Mouse (Mus musculus): ENCODE results near the gene Txlnb. TPM values are rescaled to one million over a fixed set of nuclear protein-coding genes. Genes with fewer than 3 reads are reported as not detected.

Txlnb gene
- 0.54 and 0.57 TPM in 2 replicates for polyA plus RNA-seq (2014; fragmentation: Nextera tagmentation; extraction: Ambion mirVana)

DNA sequence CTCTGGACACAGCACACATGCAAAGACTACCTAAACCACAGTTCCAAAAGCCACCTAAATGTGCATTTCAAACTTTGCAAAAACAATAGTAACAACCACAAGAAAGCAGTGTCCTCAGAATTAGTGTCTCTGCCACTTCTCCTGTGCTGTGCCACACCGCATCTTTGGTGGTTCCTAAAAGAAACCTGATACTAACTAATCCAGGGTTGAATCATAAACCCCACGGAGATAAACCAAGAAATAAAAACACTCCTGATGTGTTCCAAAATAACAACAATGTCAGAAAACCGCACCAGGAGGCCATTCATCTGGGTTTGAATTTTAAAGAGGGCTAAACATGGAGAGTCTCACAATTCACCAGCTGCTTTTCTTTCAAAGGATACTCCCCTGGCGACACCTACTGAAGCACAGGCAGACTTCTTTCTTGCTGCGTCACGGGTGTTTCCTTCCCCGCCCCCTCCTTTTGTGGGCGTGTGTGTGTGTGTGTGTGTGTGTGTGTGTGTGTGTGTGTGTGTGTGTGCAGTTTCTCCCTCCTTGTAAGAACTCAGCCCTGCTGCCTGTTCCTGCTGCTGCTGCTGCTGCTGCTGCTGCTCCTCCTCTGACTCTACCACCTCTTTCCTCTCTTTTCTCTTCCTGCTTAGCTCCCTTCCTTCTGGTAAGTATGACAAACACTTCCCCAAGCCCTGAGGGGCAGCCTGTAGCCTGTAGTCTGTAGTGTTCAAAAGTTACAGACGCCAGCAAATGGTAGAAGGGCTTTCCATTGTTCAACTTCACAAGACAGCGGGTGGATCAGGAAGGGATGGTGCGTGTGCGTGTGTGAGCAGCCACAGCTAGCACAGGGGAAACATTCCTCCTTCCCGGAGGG lies at the start of gene Txlnb:
Gene Txlnb (plus strand): TSS at position 460 of the 865 bp plus-strand sequence.
- no peaks in the 10 kb centered on the region for H3K36me3 ChIP-seq (ENCODE audit: control insufficient read depth, insufficient read depth, low read length)
- peak within 1 kb of the TSS; percentile 46; the same call in 1 of the 2 replicates for H3K9ac ChIP-seq (ENCODE audit: low read length)
- H3K27ac ChIP-seq (ENCODE audit: low read depth, low read length), result no peak within 1 kb of the TSS
- peak; percentile 84 for ATAC-seq
- DNase-seq (ENCODE audit: low spot score), result peak; percentile 74
- 5% methylated on average over 13 of the region's 13 CpGs for WGBS
- H3K27me3 ChIP-seq (replicated peaks; ENCODE audit: control insufficient read depth, insufficient read depth, low read length), result no peaks in the 10 kb centered on the region
- peak within 1 kb of the TSS; percentile 50 for H3K4me2 ChIP-seq (ENCODE audit: low read length)
- H3K4me1 ChIP-seq (ENCODE audit: control insufficient read depth, insufficient read depth, low read length), result peaks cover 5% of the 10 kb centered on the region; the same call in 1 of the 2 replicates
- H3K4me3 ChIP-seq (ENCODE audit: low read depth, low read length), result peak within 1 kb of the TSS; percentile 11
- no peaks in the 10 kb centered on the region for H3K9me3 ChIP-seq (replicated peaks; ENCODE audit: control insufficient read depth, low read length)

DNA sequence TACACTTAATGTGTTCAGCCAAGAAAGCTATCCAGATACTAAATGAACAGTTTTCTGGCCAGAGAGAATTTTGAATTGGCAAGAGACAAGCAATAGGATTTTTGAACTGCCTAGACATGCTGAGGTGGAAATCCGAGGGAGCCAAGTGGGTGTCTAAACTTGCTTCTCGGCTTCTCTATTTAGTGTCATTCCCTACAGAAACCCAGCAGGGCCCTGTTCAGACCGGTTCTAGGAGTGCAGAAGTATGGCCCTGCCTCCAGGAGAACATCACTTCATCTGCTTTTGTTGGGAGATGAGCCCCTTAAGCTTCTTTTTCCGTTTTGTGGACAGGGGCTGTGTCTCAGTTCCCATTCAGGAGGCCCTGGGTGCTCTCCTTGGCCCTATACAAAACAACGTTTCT lies 43.5 kb upstream of the Txlnb start:
- ATAC-seq (no peak), DNase-seq (ENCODE audit: low spot score) (no peak)
- Histone ChIP-seq H3K27me3 (replicated peaks; ENCODE audit: control insufficient read depth, insufficient read depth, low read length) (no peaks in the 10 kb centered on the region), H3K9me3 (replicated peaks; ENCODE audit: control insufficient read depth, low read length) (no peaks in the 10 kb centered on the region), H3K4me2 (ENCODE audit: low read length) (no peak overlapping the region), H3K4me3 (ENCODE audit: low read depth, low read length) (no peak overlapping the region), H3K4me1 (ENCODE audit: control insufficient read depth, insufficient read depth, low read length) (no peaks in the 10 kb centered on the region), H3K9ac (ENCODE audit: low read length) (no peak overlapping the region), H3K36me3 (ENCODE audit: control insufficient read depth, insufficient read depth, low read length) (no peaks in the 10 kb centered on the region), H3K27ac (ENCODE audit: low read depth, low read length) (no peak overlapping the region)
- WGBS, result 79% methylated on average over 5 of the region's 5 CpGs

DNA sequence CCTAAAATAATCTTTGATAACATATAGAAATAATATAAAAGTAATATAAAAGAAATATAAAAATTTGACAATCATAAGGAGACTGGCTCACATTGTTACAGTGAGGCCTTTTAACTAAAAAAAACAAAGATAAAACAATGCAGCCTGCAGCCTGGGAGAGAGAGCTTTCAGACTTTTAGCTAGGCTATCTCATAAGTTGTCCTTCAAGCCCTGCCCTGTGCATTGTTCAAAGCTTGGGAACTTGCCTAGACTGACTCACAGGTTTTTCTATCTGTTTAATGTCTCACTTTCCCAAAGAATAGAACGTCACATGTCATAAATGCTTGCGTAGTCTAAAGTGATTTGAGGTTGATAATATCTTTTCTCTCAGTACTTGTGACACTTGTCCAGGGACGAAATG lies 36.3 kb upstream of the Txlnb start:
- H3K9me3 ChIP-seq (replicated peaks; ENCODE audit: control insufficient read depth, low read length), result no peaks in the 10 kb centered on the region
- no peak overlapping the region for H3K9ac ChIP-seq (ENCODE audit: low read length)
- H3K4me3 ChIP-seq (ENCODE audit: low read depth, low read length), result no peak overlapping the region
- H3K4me1 ChIP-seq (ENCODE audit: control insufficient read depth, insufficient read depth, low read length), result no peaks in the 10 kb centered on the region
- H3K27me3 ChIP-seq (replicated peaks; ENCODE audit: control insufficient read depth, insufficient read depth, low read length), result no peaks in the 10 kb centered on the region
- no peak overlapping the region for H3K4me2 ChIP-seq (ENCODE audit: low read length)
- H3K36me3 ChIP-seq (ENCODE audit: control insufficient read depth, insufficient read depth, low read length), result no peaks in the 10 kb centered on the region
- ATAC-seq, result no peak
- WGBS, result 92% methylated on average over 3 of the region's 3 CpGs
- no peak overlapping the region for H3K27ac ChIP-seq (ENCODE audit: low read depth, low read length)
- DNase-seq (ENCODE audit: low spot score), result no peak

DNA sequence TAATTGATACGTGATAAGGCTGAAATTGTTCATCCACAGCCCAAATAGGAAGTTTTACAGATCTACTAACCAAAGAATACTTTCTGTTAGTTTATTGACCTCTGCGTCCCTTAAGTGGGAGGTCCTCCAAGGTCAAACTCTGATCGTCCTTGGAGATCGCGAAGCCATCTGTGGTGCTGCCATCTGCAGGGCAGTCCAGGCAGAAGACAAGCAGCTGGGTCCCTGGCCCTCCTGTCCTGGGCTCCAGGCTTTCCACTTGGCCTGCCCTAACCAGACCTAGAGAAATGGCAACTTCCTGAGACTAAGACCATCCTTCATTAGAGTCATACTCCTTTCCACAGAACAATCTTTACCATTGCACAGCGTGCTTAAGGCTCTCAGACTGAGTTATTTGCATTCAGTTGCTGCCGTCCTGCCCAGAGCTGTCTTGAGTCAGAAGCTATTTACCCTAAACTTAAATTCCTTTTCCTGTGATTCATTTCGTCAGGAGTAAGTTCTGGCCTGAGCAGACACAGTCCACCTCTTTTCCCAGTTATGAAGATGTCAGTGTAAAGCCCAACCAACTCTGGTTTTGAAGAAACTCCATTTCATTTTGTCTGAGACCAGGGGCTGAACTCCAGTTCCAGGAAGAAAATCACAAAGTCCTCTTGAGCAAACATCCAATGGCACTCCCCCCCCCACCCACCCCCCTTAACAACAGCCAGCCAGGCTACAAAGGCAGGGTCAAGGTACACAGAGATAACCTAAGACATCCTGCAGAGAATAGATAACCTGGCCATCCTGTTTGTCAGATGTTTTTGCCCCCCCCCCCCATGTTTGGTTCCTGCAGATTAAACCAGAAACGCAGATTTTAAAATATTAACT lies 35.0 kb upstream of the Txlnb start:
- no peak overlapping the region for H3K4me3 ChIP-seq (ENCODE audit: low read depth, low read length)

DNA sequence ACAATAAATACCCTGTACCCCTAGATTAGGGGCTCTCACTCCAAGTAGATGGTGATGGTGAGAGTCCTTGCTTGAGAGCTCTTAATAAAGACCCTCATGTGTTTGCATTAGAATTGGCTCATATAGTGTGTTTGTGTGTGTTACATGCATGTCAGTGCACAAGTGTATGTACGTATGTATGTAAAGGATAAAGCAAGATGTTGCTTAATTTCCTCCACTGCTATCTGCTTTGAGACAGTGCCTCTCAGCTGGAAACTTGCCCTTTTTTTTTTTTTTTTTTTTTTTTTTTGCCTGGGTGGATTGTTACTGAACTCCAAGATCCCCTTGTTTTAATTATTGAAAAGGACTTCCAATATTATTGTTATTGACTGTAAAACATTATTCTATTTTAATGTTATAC lies 34.4 kb upstream of the Txlnb start:
- WGBS, result 91% methylated on average over 1 of the region's 1 CpGs
- no peak overlapping the region for H3K4me3 ChIP-seq (ENCODE audit: low read depth, low read length)
- no peak overlapping the region for H3K9ac ChIP-seq (ENCODE audit: low read length)
- no peaks in the 10 kb centered on the region for H3K9me3 ChIP-seq (replicated peaks; ENCODE audit: control insufficient read depth, low read length)
- no peak overlapping the region for H3K27ac ChIP-seq (ENCODE audit: low read depth, low read length)
- ATAC-seq, result no peak
- no peak for DNase-seq (ENCODE audit: low spot score)
- H3K4me1 ChIP-seq (ENCODE audit: control insufficient read depth, insufficient read depth, low read length), result no peaks in the 10 kb centered on the region
- no peaks in the 10 kb centered on the region for H3K36me3 ChIP-seq (ENCODE audit: control insufficient read depth, insufficient read depth, low read length)
- H3K27me3 ChIP-seq (replicated peaks; ENCODE audit: control insufficient read depth, insufficient read depth, low read length), result no peaks in the 10 kb centered on the region
- no peak overlapping the region for H3K4me2 ChIP-seq (ENCODE audit: low read length)

More for the DNA sequence above, 35.0 kb upstream of the Txlnb start:
- DNase-seq (ENCODE audit: low spot score), result no peak
- Histone ChIP-seq H3K9me3 (replicated peaks; ENCODE audit: control insufficient read depth, low read length) (no peaks in the 10 kb centered on the region), H3K27me3 (replicated peaks; ENCODE audit: control insufficient read depth, insufficient read depth, low read length) (no peaks in the 10 kb centered on the region), H3K36me3 (ENCODE audit: control insufficient read depth, insufficient read depth, low read length) (no peaks in the 10 kb centered on the region), H3K27ac (ENCODE audit: low read depth, low read length) (no peak overlapping the region), H3K4me2 (ENCODE audit: low read length) (no peak overlapping the region), H3K4me1 (ENCODE audit: control insufficient read depth, insufficient read depth, low read length) (no peaks in the 10 kb centered on the region), H3K9ac (ENCODE audit: low read length) (no peak overlapping the region)
- ATAC-seq, result no peak
- WGBS, result 72% methylated on average over 9 of the region's 9 CpGs

DNA sequence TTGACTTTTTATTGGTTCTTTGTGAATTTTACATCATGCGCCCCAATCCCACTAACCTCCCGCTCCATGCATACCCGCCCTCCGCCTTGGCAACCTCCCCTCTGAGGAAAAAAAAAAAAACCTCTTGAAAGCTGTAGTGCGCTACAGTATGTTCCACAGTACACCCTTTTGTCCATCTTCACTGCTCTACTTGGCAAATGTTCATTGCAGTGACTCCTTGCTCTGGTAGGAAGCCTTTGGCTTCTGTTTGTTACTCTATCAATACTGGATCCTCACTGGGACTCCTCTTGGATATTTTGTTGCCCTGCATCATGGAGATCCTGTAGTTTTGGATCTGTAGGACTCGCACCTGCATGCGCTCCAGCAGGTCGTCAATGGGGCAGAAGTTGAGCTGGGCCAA lies 33.1 kb upstream of the Txlnb start:
- no peak overlapping the region for H3K9ac ChIP-seq (ENCODE audit: low read length)
- no peak overlapping the region for H3K4me3 ChIP-seq (ENCODE audit: low read depth, low read length)
- H3K4me2 ChIP-seq (ENCODE audit: low read length), result no peak overlapping the region
- H3K27ac ChIP-seq (ENCODE audit: low read depth, low read length), result no peak overlapping the region
- ATAC-seq, result no peak
- WGBS, result 96% methylated on average over 8 of the region's 8 CpGs
- no peak for DNase-seq (ENCODE audit: low spot score)
- H3K9me3 ChIP-seq (replicated peaks; ENCODE audit: control insufficient read depth, low read length), result no peaks in the 10 kb centered on the region
- H3K4me1 ChIP-seq (ENCODE audit: control insufficient read depth, insufficient read depth, low read length), result no peaks in the 10 kb centered on the region
- no peaks in the 10 kb centered on the region for H3K36me3 ChIP-seq (ENCODE audit: control insufficient read depth, insufficient read depth, low read length)
- H3K27me3 ChIP-seq (replicated peaks; ENCODE audit: control insufficient read depth, insufficient read depth, low read length), result no peaks in the 10 kb centered on the region

DNA sequence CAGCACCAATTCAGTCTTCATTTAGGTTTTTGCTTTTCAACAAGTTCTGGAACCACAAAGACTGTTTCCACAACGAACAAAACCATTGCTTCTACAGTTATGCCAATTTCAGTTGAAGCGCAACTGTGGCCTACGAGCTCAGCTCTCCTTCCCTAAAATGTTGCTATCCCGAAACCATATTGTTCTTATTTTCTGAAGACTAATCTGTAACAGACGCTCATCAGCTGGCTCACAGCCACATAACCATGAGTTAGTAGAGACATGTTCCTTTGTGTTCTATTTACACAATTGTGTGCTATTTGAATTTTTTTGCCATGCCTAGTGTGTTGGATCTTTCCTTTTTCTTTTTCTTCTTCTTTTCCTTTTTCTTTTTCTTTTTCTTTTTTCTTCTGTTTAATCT lies 26.2 kb upstream of the Txlnb start:
- 84% methylated on average over 5 of the region's 5 CpGs for WGBS
- DNase-seq (ENCODE audit: low spot score), result no peak

DNA sequence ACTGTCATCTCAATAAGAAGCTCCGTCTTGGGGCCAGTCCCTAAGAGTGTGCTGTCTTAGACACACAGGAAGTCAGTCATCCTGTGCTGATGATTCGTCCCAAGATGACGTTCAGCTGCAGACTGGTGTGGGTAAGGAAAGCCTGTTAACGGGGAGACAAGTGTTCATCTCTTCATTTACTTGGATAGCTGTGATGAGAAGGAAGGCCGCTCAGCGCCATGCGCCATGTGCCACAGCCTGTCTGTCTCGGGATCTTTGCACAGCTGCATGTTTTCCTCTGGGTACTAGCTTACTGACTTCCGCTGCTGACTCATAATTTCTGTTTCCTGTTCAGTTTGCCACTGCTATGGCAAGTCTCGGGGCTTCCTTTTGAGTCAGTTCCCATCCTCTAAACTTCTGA lies 23.7 kb upstream of the Txlnb start:
- H3K27ac ChIP-seq (ENCODE audit: low read depth, low read length), result no peak overlapping the region
- no peaks in the 10 kb centered on the region for H3K4me1 ChIP-seq (ENCODE audit: control insufficient read depth, insufficient read depth, low read length)
- H3K9me3 ChIP-seq (replicated peaks; ENCODE audit: control insufficient read depth, low read length), result 0 out of 2 replicates have a peak, but pooled peaks cover 2% of the 10 kb centered on the region
- H3K4me3 ChIP-seq (ENCODE audit: low read depth, low read length), result no peak overlapping the region
- H3K36me3 ChIP-seq (ENCODE audit: control insufficient read depth, insufficient read depth, low read length), result no peaks in the 10 kb centered on the region
- ATAC-seq (no peak), DNase-seq (ENCODE audit: low spot score) (no peak)
- WGBS, result 90% methylated on average over 10 of the region's 10 CpGs
- no peak overlapping the region for H3K4me2 ChIP-seq (ENCODE audit: low read length)
- no peak overlapping the region for H3K9ac ChIP-seq (ENCODE audit: low read length)
- no peaks in the 10 kb centered on the region for H3K27me3 ChIP-seq (replicated peaks; ENCODE audit: control insufficient read depth, insufficient read depth, low read length)

More for the DNA sequence above, 26.2 kb upstream of the Txlnb start:
- Histone ChIP-seq H3K4me2 (ENCODE audit: low read length) (no peak overlapping the region), H3K4me1 (ENCODE audit: control insufficient read depth, insufficient read depth, low read length) (no peaks in the 10 kb centered on the region), H3K4me3 (ENCODE audit: low read depth, low read length) (no peak overlapping the region), H3K27ac (ENCODE audit: low read depth, low read length) (no peak overlapping the region), H3K9ac (ENCODE audit: low read length) (no peak overlapping the region), H3K36me3 (ENCODE audit: control insufficient read depth, insufficient read depth, low read length) (no peaks in the 10 kb centered on the region), H3K27me3 (replicated peaks; ENCODE audit: control insufficient read depth, insufficient read depth, low read length) (no peaks in the 10 kb centered on the region), H3K9me3 (replicated peaks; ENCODE audit: control insufficient read depth, low read length) (0 out of 2 replicates have a peak, but pooled peaks cover 2% of the 10 kb centered on the region)
- no peak for ATAC-seq
